Mouse (Mus musculus) thymus, adult 2 months (tissue): ENCODE results near the gene Aass. TPM values are rescaled to one million over a fixed set of nuclear protein-coding genes. Genes with fewer than 3 reads are reported as not detected.

Source experiments
- DNase-seq: peaks from one replicate; pipeline ENCODE4 v3.0.0; 2021
- H3K27ac ChIP-seq: fragments of 200-500 bp; 2 replicates; pipeline ENCODE4 v1.5.1; 2012; ENCODE audit warnings: low read length, control low read depth; ENCODE audit not compliant: control insufficient read depth, insufficient read depth
- H3K27me3 ChIP-seq: fragments of 200-500 bp; 2 replicates; pipeline ENCODE4 v1.6.1; 2012; ENCODE audit warnings: mild to moderate bottlenecking, low read length, moderate library complexity, mixed read lengths; ENCODE audit not compliant: control insufficient read depth, insufficient read depth
- H3K36me3 ChIP-seq: fragments of 200-500 bp; 2 replicates; pipeline ENCODE4 v1.6.1; 2012; ENCODE audit warnings: mild to moderate bottlenecking, low read length, moderate library complexity; ENCODE audit not compliant: control insufficient read depth, insufficient read depth
- H3K4me1 ChIP-seq: fragments of 200-500 bp; replicated peaks from 2 replicates; pipeline ENCODE4 v1.6.1; 2012; ENCODE audit warnings: low read length; ENCODE audit not compliant: control insufficient read depth, insufficient read depth
- H3K4me3 ChIP-seq: fragments of 200-500 bp; 2 replicates; pipeline ENCODE4 v1.5.1; 2012; ENCODE audit warnings: mild to moderate bottlenecking, low read length, control low read depth, moderate library complexity; ENCODE audit not compliant: control insufficient read depth, insufficient read depth
- CTCF ChIP-seq: fragments of 200-500 bp; IDR thresholded peaks from 2 replicates; pipeline ENCODE4 v1.5.1; 2012; ENCODE audit warnings: mild to moderate bottlenecking, control low read depth, low read length, moderate library complexity, borderline replicate concordance; ENCODE audit not compliant: control insufficient read depth, poor library complexity, insufficient read depth; ENCODE audit errors: extremely low read depth
- POLR2A ChIP-seq: fragments of 200-500 bp; IDR thresholded peaks from 2 replicates; pipeline ENCODE4 v1.6.1; 2012; ENCODE audit warnings: mild to moderate bottlenecking, low read length, control low read depth, moderate library complexity; ENCODE audit not compliant: control insufficient read depth, poor library complexity, insufficient read depth; ENCODE audit errors: extremely low read depth
- WGBS: fragments of 180-500 bp; shearing (Covaris S2); methylation state at CpG from one replicate; pipeline ENCODE4 v1.1.7; 2018; 5-methylcytosine and 5-hydroxymethylcytosine counted together
- polyA plus RNA-seq: library from polyadenylated mRNA; depleted of rRNA; stranded (reverse); fragments of >200 nt; gene quantifications from 2 replicates; pipeline ENCODE4 v1.2.3, GENCODE M21; 2012

Gene Aass
- polyA plus RNA-seq, 1 experiment: 0.09 TPM

GRCm38 (mm10) chr6:23131015-23131414 lies 1.8 kb downstream of the Aass start:
- TF ChIP-seq CTCF: no peak
- no peak for TF ChIP-seq POLR2A
- no peaks in the 10 kb centered on the region for H3K4me1 ChIP-seq
- no peak overlapping the region for H3K4me3 ChIP-seq
- H3K36me3 ChIP-seq: no peaks in the 10 kb centered on the region
- no peak overlapping the region for H3K27ac ChIP-seq
- DNase-seq: no peak
- no peaks in the 10 kb centered on the region for H3K27me3 ChIP-seq
- WGBS: 56% methylated on average over 4 of the region's 4 CpGs

DNA sequence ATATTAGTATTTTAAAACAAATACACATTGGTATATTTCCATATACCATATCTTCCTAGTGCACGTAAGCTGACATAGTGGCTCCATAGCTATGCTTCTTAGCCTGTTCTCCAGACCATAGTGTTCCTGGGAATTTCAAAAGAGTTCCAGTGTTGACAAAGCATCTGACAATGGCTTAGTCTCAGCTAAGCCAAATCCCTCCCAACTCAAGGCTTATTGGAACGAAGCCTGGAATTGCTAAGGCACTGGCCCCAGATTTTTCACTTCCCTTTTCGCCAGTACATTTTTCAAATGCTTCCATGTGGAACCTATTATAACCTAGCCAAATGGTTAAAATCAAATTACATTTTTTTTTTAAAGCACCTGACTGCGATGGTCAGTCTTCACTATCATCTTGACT lies 3.6 kb downstream of the Aass start:
- no peaks in the 10 kb centered on the region for H3K4me1 ChIP-seq
- TF ChIP-seq POLR2A (no peak), CTCF (no peak)
- H3K27me3 ChIP-seq: no peaks in the 10 kb centered on the region
- H3K36me3 ChIP-seq: no peaks in the 10 kb centered on the region
- no peak for DNase-seq
- WGBS: 86% methylated on average over 4 of the region's 4 CpGs
- no peak overlapping the region for H3K4me3 ChIP-seq
- H3K27ac ChIP-seq: no peak overlapping the region

GRCm38 (mm10) chr6:23126706-23127105 lies 6.1 kb downstream of the Aass start:
- Histone ChIP-seq H3K27ac (no peak overlapping the region), H3K36me3 (no peaks in the 10 kb centered on the region), H3K27me3 (no peaks in the 10 kb centered on the region), H3K4me3 (no peak overlapping the region), H3K4me1 (no peaks in the 10 kb centered on the region)
- TF ChIP-seq CTCF (no peak), POLR2A (no peak)
- no peak for DNase-seq
- 87% methylated on average over 7 of the region's 7 CpGs for WGBS

- no peaks in the 10 kb centered on the region for H3K36me3 ChIP-seq
- no peak overlapping the region for H3K27ac ChIP-seq
- 82% methylated on average over 5 of the region's 5 CpGs for WGBS
- H3K4me3 ChIP-seq: no peak overlapping the region
- TF ChIP-seq CTCF (no peak), POLR2A (no peak)
- DNase-seq: no peak
- no peaks in the 10 kb centered on the region for H3K4me1 ChIP-seq
- no peaks in the 10 kb centered on the region for H3K27me3 ChIP-seq
Measured at GRCm38 (mm10) chr6:23125831-23126230, 7.0 kb downstream of the Aass start.

GRCm38 (mm10) chr6:23124823-23125222 lies 8.0 kb downstream of the Aass start:
- no peak for TF ChIP-seq CTCF
- DNase-seq: no peak

DNA sequence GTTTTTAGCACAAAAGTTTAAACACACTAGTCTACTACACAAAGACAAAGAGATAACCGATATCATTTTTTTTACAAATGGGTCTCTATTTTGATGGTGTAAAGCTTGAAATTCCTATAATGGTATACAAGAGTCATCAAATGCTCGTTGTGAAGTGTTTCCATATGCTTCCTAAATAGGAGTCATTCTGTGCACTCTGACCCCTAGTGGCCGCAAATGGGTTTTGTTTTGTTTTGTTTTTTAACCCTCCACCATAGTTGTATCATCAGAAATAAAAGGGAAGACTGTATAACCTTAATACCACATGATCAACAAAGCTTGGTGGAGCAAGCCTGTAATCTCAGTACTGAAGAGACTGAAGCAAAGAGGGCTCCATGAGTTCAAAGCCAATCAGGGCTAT lies 9.9 kb downstream of the Aass start:
- H3K27me3 ChIP-seq: no peaks in the 10 kb centered on the region
- no peaks in the 10 kb centered on the region for H3K4me1 ChIP-seq
- no peak overlapping the region for H3K27ac ChIP-seq
- TF ChIP-seq CTCF: no peak
- no peak for TF ChIP-seq POLR2A
- no peak for DNase-seq
- H3K4me3 ChIP-seq: no peak overlapping the region
- no peaks in the 10 kb centered on the region for H3K36me3 ChIP-seq
- WGBS: 43% methylated on average over 3 of the region's 3 CpGs

More at GRCm38 (mm10) chr6:23124823-23125222, 8.0 kb downstream of the Aass start:
- H3K27me3 ChIP-seq: no peaks in the 10 kb centered on the region
- no peak overlapping the region for H3K4me3 ChIP-seq
- H3K27ac ChIP-seq: no peak overlapping the region
- no peaks in the 10 kb centered on the region for H3K4me1 ChIP-seq
- H3K36me3 ChIP-seq: no peaks in the 10 kb centered on the region
- whole genome bisulfite sequencing: 86% methylated on average over 2 of the region's 2 CpGs

- TF ChIP-seq POLR2A (no peak), CTCF (no peak)
- no peaks in the 10 kb centered on the region for H3K36me3 ChIP-seq
- WGBS: 90% methylated on average over 6 of the region's 6 CpGs
Measured at GRCm38 (mm10) chr6:23114781-23115180, 18.0 kb downstream of the Aass start.

More at GRCm38 (mm10) chr6:23114781-23115180, 18.0 kb downstream of the Aass start:
- no peaks in the 10 kb centered on the region for H3K4me1 ChIP-seq
- H3K27ac ChIP-seq: no peak overlapping the region
- DNase-seq: no peak
- no peaks in the 10 kb centered on the region for H3K27me3 ChIP-seq
- H3K4me3 ChIP-seq: no peak overlapping the region
